Mouse (Mus musculus): ENCODE results near the gene Usp33. TPM values are rescaled to one million over a fixed set of nuclear protein-coding genes. Genes with fewer than 3 reads are reported as not detected.
A peak's percentile ranks its signal among the peaks of the same experiment; 100 is the strongest.

The Usp33 gene
- total and polyA plus RNA-seq, 2 experiments: 9.9 to 46.9 TPM

- Histone ChIP-seq H3K4me3 (ENCODE audit: insufficient read depth, low read depth, low read length) (no peak overlapping the region), H3K9ac (ENCODE audit: low read depth, low read length) (no peak overlapping the region), H3K36me3 (ENCODE audit: control insufficient read depth, insufficient read depth, low read length) (no peaks in the 10 kb centered on the region), H3K4me1 (ENCODE audit: control insufficient read depth, insufficient read depth, low read length) (peaks cover 38% of the 10 kb centered on the region), H3K79me2 (ENCODE audit: control insufficient read depth, insufficient read depth, low read length) (peaks cover 25% of the 10 kb centered on the region), H3K27me3 (ENCODE audit: control insufficient read depth, insufficient read depth, low read length) (no peaks in the 10 kb centered on the region), H3K27ac (replicated peaks; ENCODE audit: insufficient read depth, low read depth, low read length) (no peak overlapping the region; the same call in 1 of the 2 replicates)
- no peak for DNase-seq (ENCODE audit: extremely low read depth, low read depth, low spot score)
- WGBS: 92% methylated on average over 3 of the region's 3 CpGs
- TF ChIP-seq CTCF (IDR thresholded peaks at IDR 0.05; ENCODE audit: low read depth, low read length) (no peak), POLR2A (IDR thresholded peaks at IDR 0.05; ENCODE audit: extremely low read depth, insufficient read depth, low read length) (no peak)
Observed at GRCm38 (mm10) chr3:152400875-152401274, 54.6 kb downstream of the Usp33 start.

GRCm38 (mm10) chr3:152401964-152402670 lies 55.8 kb downstream of the Usp33 start:
- H3K36me3 ChIP-seq (ENCODE audit: control insufficient read depth, insufficient read depth, low read length): no peaks in the 10 kb centered on the region
- H3K27me3 ChIP-seq (ENCODE audit: control insufficient read depth, insufficient read depth, low read length): no peaks in the 10 kb centered on the region
- TF ChIP-seq CTCF (IDR thresholded peaks at IDR 0.05; ENCODE audit: low read depth, low read length): no peak
- TF ChIP-seq POLR2A (IDR thresholded peaks at IDR 0.05; ENCODE audit: extremely low read depth, insufficient read depth, low read length): no peak
- H3K27ac ChIP-seq (replicated peaks; ENCODE audit: insufficient read depth, low read depth, low read length): no peak overlapping the region; the same call in 1 of the 2 replicates
- peak; percentile 70 for DNase-seq (ENCODE audit: extremely low read depth, low read depth, low spot score)
- no peak overlapping the region for H3K9ac ChIP-seq (ENCODE audit: low read depth, low read length)
- peaks cover 40% of the 10 kb centered on the region for H3K4me1 ChIP-seq (ENCODE audit: control insufficient read depth, insufficient read depth, low read length)
- H3K4me3 ChIP-seq (ENCODE audit: insufficient read depth, low read depth, low read length): no peak overlapping the region
- 42% methylated on average over 7 of the region's 7 CpGs for WGBS
- H3K79me2 ChIP-seq (ENCODE audit: control insufficient read depth, insufficient read depth, low read length): peaks cover 26% of the 10 kb centered on the region

GRCm38 (mm10) chr3:152402671-152403066 lies 56.4 kb downstream of the Usp33 start:
- Histone ChIP-seq H3K4me3 (ENCODE audit: insufficient read depth, low read depth, low read length) (no peak overlapping the region), H3K9ac (ENCODE audit: low read depth, low read length) (0 out of 2 replicates have a peak overlapping the region, but pooled peaks have one; percentile 15), H3K27me3 (ENCODE audit: control insufficient read depth, insufficient read depth, low read length) (no peaks in the 10 kb centered on the region), H3K79me2 (ENCODE audit: control insufficient read depth, insufficient read depth, low read length) (peaks cover 28% of the 10 kb centered on the region), H3K36me3 (ENCODE audit: control insufficient read depth, insufficient read depth, low read length) (no peaks in the 10 kb centered on the region), H3K27ac (replicated peaks; ENCODE audit: insufficient read depth, low read depth, low read length) (no peak overlapping the region; the same call in 1 of the 2 replicates), H3K4me1 (ENCODE audit: control insufficient read depth, insufficient read depth, low read length) (peaks cover 41% of the 10 kb centered on the region)
- no peak for DNase-seq (ENCODE audit: extremely low read depth, low read depth, low spot score)
- TF ChIP-seq POLR2A (IDR thresholded peaks at IDR 0.05; ENCODE audit: extremely low read depth, insufficient read depth, low read length): no peak
- no peak for TF ChIP-seq CTCF (IDR thresholded peaks at IDR 0.05; ENCODE audit: low read depth, low read length)
- WGBS: 65% methylated on average over 3 of the region's 3 CpGs

- peaks cover 27% of the 10 kb centered on the region for H3K79me2 ChIP-seq (ENCODE audit: control insufficient read depth, insufficient read depth, low read length)
- no peak overlapping the region for H3K9ac ChIP-seq (ENCODE audit: low read depth, low read length)
- peak; percentile 89 for DNase-seq (ENCODE audit: extremely low read depth, low read depth, low spot score)
- no peak for TF ChIP-seq CTCF (IDR thresholded peaks at IDR 0.05; ENCODE audit: low read depth, low read length)
- no peak for TF ChIP-seq POLR2A (IDR thresholded peaks at IDR 0.05; ENCODE audit: extremely low read depth, insufficient read depth, low read length)
- H3K36me3 ChIP-seq (ENCODE audit: control insufficient read depth, insufficient read depth, low read length): no peaks in the 10 kb centered on the region
- peak overlapping the region; percentile 80 for H3K27ac ChIP-seq (replicated peaks; ENCODE audit: insufficient read depth, low read depth, low read length)
- H3K4me3 ChIP-seq (ENCODE audit: insufficient read depth, low read depth, low read length): no peak overlapping the region
- peaks cover 41% of the 10 kb centered on the region for H3K4me1 ChIP-seq (ENCODE audit: control insufficient read depth, insufficient read depth, low read length)
- no peaks in the 10 kb centered on the region for H3K27me3 ChIP-seq (ENCODE audit: control insufficient read depth, insufficient read depth, low read length)
- WGBS: 19% methylated on average over 2 of the region's 2 CpGs
Observed at GRCm38 (mm10) chr3:152403827-152404226, 57.5 kb downstream of the Usp33 start.

GRCm38 (mm10) chr3:152405420-152405819 lies 59.1 kb downstream of the Usp33 start:
- H3K4me1 ChIP-seq (ENCODE audit: control insufficient read depth, insufficient read depth, low read length): peaks cover 33% of the 10 kb centered on the region
- no peak overlapping the region for H3K9ac ChIP-seq (ENCODE audit: low read depth, low read length)
- H3K4me3 ChIP-seq (ENCODE audit: insufficient read depth, low read depth, low read length): no peak overlapping the region
- 94% methylated on average over 7 of the region's 7 CpGs for WGBS
- peak overlapping the region; percentile 32; the same call in 1 of the 2 replicates for H3K27ac ChIP-seq (replicated peaks; ENCODE audit: insufficient read depth, low read depth, low read length)
- H3K36me3 ChIP-seq (ENCODE audit: control insufficient read depth, insufficient read depth, low read length): no peaks in the 10 kb centered on the region
- no peak for TF ChIP-seq CTCF (IDR thresholded peaks at IDR 0.05; ENCODE audit: low read depth, low read length)
- TF ChIP-seq POLR2A (IDR thresholded peaks at IDR 0.05; ENCODE audit: extremely low read depth, insufficient read depth, low read length): no peak
- peaks cover 23% of the 10 kb centered on the region for H3K79me2 ChIP-seq (ENCODE audit: control insufficient read depth, insufficient read depth, low read length)
- no peak for DNase-seq (ENCODE audit: extremely low read depth, low read depth, low spot score)
- H3K27me3 ChIP-seq (ENCODE audit: control insufficient read depth, insufficient read depth, low read length): no peaks in the 10 kb centered on the region
